Mouse (Mus musculus) liver, embryonic 14.5 days (tissue): ENCODE data around the gene C2cd4c. TPM values are rescaled to one million over a fixed set of nuclear protein-coding genes. Genes with fewer than 3 reads are reported as not detected.

Experiments used
- ATAC-seq: fragments of 200-750 bp; cut with Nextera tagmentation; 2 replicates; pipeline ENCODE4 v1.8.0; 2017; ENCODE audit warnings: moderate number of reproducible peaks, mild to moderate bottlenecking, moderate library complexity; ENCODE audit not compliant: insufficient read depth
- DNase-seq, 3 experiments: peaks; one replicate each; pipeline ENCODE4 v3.0.0-alpha.2; 2012 to 2013; ENCODE audit warnings: low read depth in 3 of 3, low spot score in 3 of 3
- H3K27ac ChIP-seq: fragments of 300-500 bp; sonication (generic); 2 replicates; pipeline ENCODE4 v1.5.1; 2014; ENCODE audit warnings: moderate library complexity, mild to moderate bottlenecking, control low read depth, inconsistent platforms
- H3K27me3 ChIP-seq: fragments of 300-500 bp; sonication (generic); 2 replicates; pipeline ENCODE4 v1.6.1; 2014; ENCODE audit warnings: mild to moderate bottlenecking, low read length, moderate library complexity; ENCODE audit not compliant: control insufficient read depth, insufficient read depth
- H3K36me3 ChIP-seq: fragments of 300-500 bp; sonication (generic); replicated peaks from 2 replicates; pipeline ENCODE4 v1.6.1; 2014; ENCODE audit warnings: low read depth; ENCODE audit not compliant: control insufficient read depth, insufficient read depth
- H3K4me1 ChIP-seq, 2 experiments: fragments of 200-500 bp in 1 of 2; fragments of 300-500 bp in 1 of 2; sonication (generic) in 1 of 2; replicated peaks; 2 replicates each; pipeline ENCODE4 v1.6.1; 2012 to 2014; ENCODE audit warnings: antibody characterized with exemption in 1 of 2, inconsistent platforms in 1 of 2, low read length in 1 of 2; ENCODE audit not compliant: control insufficient read depth in 2 of 2, insufficient read depth in 2 of 2
- H3K4me2 ChIP-seq: fragments of 300-500 bp; sonication (generic); 2 replicates; pipeline ENCODE4 v1.6.1; 2014; ENCODE audit warnings: low read depth, mild to moderate bottlenecking, control low read depth, moderate library complexity
- H3K4me3 ChIP-seq, 2 experiments: fragments of 200-500 bp in 1 of 2; fragments of 300-500 bp in 1 of 2; sonication (generic) in 1 of 2; 2 replicates each; pipeline ENCODE4 v1.5.1; 2012 to 2014; ENCODE audit warnings: low read depth in 2 of 2, low read length in 2 of 2, mild to moderate bottlenecking in 2 of 2, control low read depth in 1 of 2, inconsistent platforms in 1 of 2, moderate library complexity in 1 of 2; ENCODE audit not compliant: insufficient read depth in 1 of 2
- H3K9ac ChIP-seq: fragments of 300-500 bp; sonication (generic); replicated peaks from 2 replicates; pipeline ENCODE4 v1.6.1; 2014; ENCODE audit warnings: mild to moderate bottlenecking, control low read depth, moderate library complexity
- H3K9me3 ChIP-seq: fragments of 300-500 bp; sonication (generic); 2 replicates; pipeline ENCODE4 v1.6.1; 2016; ENCODE audit warnings: low read length, mixed read lengths; ENCODE audit not compliant: control insufficient read depth
- CTCF ChIP-seq: IDR thresholded peaks from 2 replicates; pipeline ENCODE4 v1.5.1; 2016; ENCODE audit warnings: antibody characterized with exemption, low read depth, control low read depth
- EP300 ChIP-seq: IDR thresholded peaks from 2 replicates; pipeline ENCODE4 v1.6.1; 2016; ENCODE audit warnings: antibody characterized with exemption, low read depth
- WGBS: fragments of 180-500 bp; shearing (Covaris S2); extraction: QIAGEN DNeasy Blood & Tissue Kit; methylation state at CpG from one replicate; pipeline ENCODE4 v1.1.7; 2014; ENCODE audit not compliant: insufficient replicate concordance; 5-methylcytosine and 5-hydroxymethylcytosine counted together
- polyA plus RNA-seq, 2 experiments: library from polyadenylated mRNA; depleted of rRNA in 1 of 2; stranded (reverse) in 1 of 2; unstranded in 1 of 2; fragments of >200 nt; fragmentation: Nextera tagmentation in 1 of 2; extraction: Ambion mirVana in 1 of 2; gene quantifications; 2 replicates each; pipeline versions ENCODE4 v1.2.1 to v1.2.3; 2012 to 2014

Gene C2cd4c
- polyA plus RNA-seq, 2 experiments: 0.01 TPM; not detected in 1

GRCm38 (mm10) chr10:79577376-79577775, 36.4 kb downstream of the C2cd4c start:
- H3K27me3 ChIP-seq: no peaks in the 10 kb centered on the region
- H3K9me3 ChIP-seq: no peaks in the 10 kb centered on the region
- 60% methylated on average over 4 of the region's 4 CpGs for WGBS
- no peak for TF ChIP-seq CTCF
- no peaks in the 10 kb centered on the region for H3K36me3 ChIP-seq
- no peak for ATAC-seq
- H3K9ac ChIP-seq: no peak overlapping the region
- no peak overlapping the region for H3K4me2 ChIP-seq
- no peak overlapping the region for H3K27ac ChIP-seq
- no peaks in the 10 kb centered on the region for H3K4me1 ChIP-seq
- H3K4me3 ChIP-seq: no peak overlapping the region
- DNase-seq: no peak

GRCm38 (mm10) chr10:79575754-79576153, 38.1 kb downstream of the C2cd4c start:
- Histone ChIP-seq H3K4me2 (no peak overlapping the region), H3K36me3 (no peaks in the 10 kb centered on the region), H3K27ac (no peak overlapping the region), H3K4me1 (no peaks in the 10 kb centered on the region), H3K9ac (no peak overlapping the region), H3K4me3 (no peak overlapping the region), H3K9me3 (no peaks in the 10 kb centered on the region), H3K27me3 (no peaks in the 10 kb centered on the region)
- no peak for DNase-seq
- ATAC-seq: no peak
- TF ChIP-seq CTCF (no peak), EP300 (no peak)
- WGBS: 56% methylated on average over 6 of the region's 6 CpGs

GRCm38 (mm10) chr10:79574796-79575195, 39.0 kb downstream of the C2cd4c start:
- no peak for DNase-seq
- no peak for TF ChIP-seq EP300
- no peak overlapping the region for H3K4me3 ChIP-seq

GRCm38 (mm10) chr10:79574350-79574749, 39.5 kb downstream of the C2cd4c start:
- no peak for TF ChIP-seq CTCF
- no peak for TF ChIP-seq EP300

More at GRCm38 (mm10) chr10:79574796-79575195, 39.0 kb downstream of the C2cd4c start:
- WGBS: 63% methylated on average over 6 of the region's 6 CpGs
- Histone ChIP-seq H3K9ac (no peak overlapping the region), H3K9me3 (no peaks in the 10 kb centered on the region), H3K27ac (no peak overlapping the region), H3K36me3 (no peaks in the 10 kb centered on the region), H3K4me1 (no peaks in the 10 kb centered on the region), H3K27me3 (no peaks in the 10 kb centered on the region), H3K4me2 (no peak overlapping the region)
- no peak for ATAC-seq

GRCm38 (mm10) chr10:79573611-79574010, 40.2 kb downstream of the C2cd4c start:
- 70% methylated on average over 6 of the region's 6 CpGs for whole genome bisulfite sequencing
- H3K4me1 ChIP-seq: no peaks in the 10 kb centered on the region
- no peak overlapping the region for H3K9ac ChIP-seq
- no peaks in the 10 kb centered on the region for H3K9me3 ChIP-seq
- TF ChIP-seq EP300 (no peak), CTCF (no peak)
- H3K27ac ChIP-seq: no peak overlapping the region
- ATAC-seq (no peak), DNase-seq (no peak)
- no peak overlapping the region for H3K4me2 ChIP-seq
- H3K4me3 ChIP-seq: no peak overlapping the region
- no peaks in the 10 kb centered on the region for H3K36me3 ChIP-seq
- H3K27me3 ChIP-seq: no peaks in the 10 kb centered on the region

More at GRCm38 (mm10) chr10:79574350-79574749, 39.5 kb downstream of the C2cd4c start:
- Histone ChIP-seq H3K36me3 (no peaks in the 10 kb centered on the region), H3K4me1 (no peaks in the 10 kb centered on the region), H3K27ac (no peak overlapping the region), H3K9me3 (no peaks in the 10 kb centered on the region), H3K9ac (no peak overlapping the region), H3K27me3 (no peaks in the 10 kb centered on the region), H3K4me3 (no peak overlapping the region), H3K4me2 (no peak overlapping the region)
- no peak for DNase-seq
- no peak for ATAC-seq
- 64% methylated on average over 8 of the region's 8 CpGs for WGBS
